12 mouse cellular contexts compared by ENCODE assay signal in genomic region chr8:83771791-83772190, GRCm38 (mm10).
A peak's percentile ranks its signal among the peaks of the same experiment; 100 is the strongest.
DNase-seq lines count a peak whose midpoint lies in the region.
"Had no signal": no experiment of that assay in that cellular context is flagged by ENCODE, and none has a peak within 500 bp of the region (broad histone marks: within the 10 kb centered on the region; RNA-seq: fewer than 3 reads in every experiment).

No protein-coding gene starts in this region.

- DNase-seq in 416B (ENCODE audit: low read depth) (peak; percentile 48), MN1 (ENCODE audit: low spot score) (peak; percentile 24)
- peak; percentile 33 for DNase-seq in CD4-positive helper T cell, adult 2 months (ENCODE audit: low read depth, low spot score)
- DNase-seq in naive thymus-derived CD4-positive, alpha-beta T cell, adult 2 months (ENCODE audit: low read depth): peak; percentile 55
- DNase-seq in kidney, adult 9 months: no peak
- DNase-seq in layer of hippocampus, adult 11-12 months (ENCODE audit: low spot score): no peak
- DNase-seq: adrenal gland, adult 8-10 months; adrenal gland, postnatal 36 days; cerebellum, adult 2 months; gastrocnemius, adult 2 months; gastrocnemius, postnatal 36 days; heart, postnatal 14 days had no signal

Comparison
In these comparisons a context has a peak if more than half of its experiments do, and no peak if none do; other contexts are left out.
1. DNase-seq: peak in 416B (single experiment), CD4-positive helper T cell, adult 2 months (single experiment), MN1 (single experiment) and naive thymus-derived CD4-positive, alpha-beta T cell, adult 2 months (single experiment); none in kidney, adult 9 months (single experiment) and layer of hippocampus, adult 11-12 months (single experiment).